Mouse (Mus musculus) liver, embryonic 14.5 days (tissue): ENCODE data around the gene Fam50a.

ENCODE experiments used
- CTCF ChIP-seq: IDR thresholded peaks from 2 replicates; pipeline ENCODE4 v1.5.1; 2016; ENCODE audit warnings: antibody characterized with exemption, low read depth, control low read depth
- EP300 ChIP-seq: IDR thresholded peaks from 2 replicates; pipeline ENCODE4 v1.6.1; 2016; ENCODE audit warnings: antibody characterized with exemption, low read depth

DNA sequence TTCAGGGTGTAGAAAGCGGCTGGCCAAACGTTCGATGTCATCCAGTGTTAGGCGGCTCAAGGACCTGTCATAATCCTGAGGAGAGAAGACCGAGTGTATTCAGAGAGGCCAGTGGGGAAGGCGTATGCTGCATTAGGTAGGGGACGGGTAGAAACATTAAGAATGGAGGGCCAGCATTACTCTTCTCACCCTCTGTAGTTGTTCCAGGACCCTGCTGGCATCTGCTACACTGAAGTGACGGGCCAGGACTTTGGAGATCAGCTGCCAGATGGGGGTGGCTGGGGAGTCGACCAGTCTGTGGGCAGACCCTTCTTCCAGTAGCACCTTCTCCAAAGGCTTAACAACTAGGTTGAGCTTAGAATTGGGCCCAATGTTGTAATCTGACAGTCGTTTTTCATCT lies 54.7 kb downstream of the Fam50a start:
- TF ChIP-seq EP300: no peak
- no peak for TF ChIP-seq CTCF
